Mouse (Mus musculus) embryonic facial prominence, embryonic 11.5 days (tissue): ENCODE data around the gene Mst1r. TPM values are rescaled to one million over a fixed set of nuclear protein-coding genes. Genes with fewer than 3 reads are reported as not detected.

Source experiments
- ATAC-seq: fragments of 200-750 bp; cut with Nextera tagmentation; replicated peaks from 2 replicates; pipeline ENCODE4 v1.8.0; 2017; ENCODE audit warnings: low read depth; ENCODE audit not compliant: insufficient number of reproducible peaks, low FRiP score, low TSS enrichment
- DNase-seq: peaks from one replicate; pipeline ENCODE4 v3.0.0-alpha.2; 2015; ENCODE audit warnings: low spot score
- H3K27ac ChIP-seq: fragments of 300-500 bp; sonication (generic); replicated peaks from 2 replicates; pipeline ENCODE4 v1.5.1; 2014; ENCODE audit warnings: mild to moderate bottlenecking, low read depth, low read length, control low read depth
- H3K27me3 ChIP-seq: fragments of 300-500 bp; sonication (generic); 2 replicates; pipeline ENCODE4 v1.6.1; 2014; ENCODE audit warnings: mild to moderate bottlenecking, low read length, moderate library complexity, mixed read lengths; ENCODE audit not compliant: control insufficient read depth, insufficient read depth
- H3K36me3 ChIP-seq: fragments of 300-500 bp; sonication (generic); replicated peaks from 2 replicates; pipeline ENCODE4 v1.6.1; 2014; ENCODE audit warnings: low read depth, mild to moderate bottlenecking, low read length, moderate library complexity, mixed read lengths; ENCODE audit not compliant: control insufficient read depth, insufficient read depth
- H3K4me1 ChIP-seq: fragments of 300-500 bp; sonication (generic); 2 replicates; pipeline ENCODE4 v1.6.1; 2014; ENCODE audit warnings: low read length, mixed read lengths; ENCODE audit not compliant: control insufficient read depth, insufficient read depth
- H3K4me2 ChIP-seq: fragments of 300-500 bp; sonication (generic); 2 replicates; pipeline ENCODE4 v1.6.1; 2014; ENCODE audit warnings: low read depth, mild to moderate bottlenecking, control low read depth, low read length, moderate library complexity
- H3K4me3 ChIP-seq: fragments of 300-500 bp; sonication (generic); 2 replicates; pipeline ENCODE4 v1.5.1; 2014; ENCODE audit warnings: low read depth, low read length, control low read depth
- H3K9ac ChIP-seq: fragments of 300-500 bp; sonication (generic); replicated peaks from 2 replicates; pipeline ENCODE4 v1.6.1; 2014; ENCODE audit warnings: mild to moderate bottlenecking, control low read depth, low read length
- H3K9me3 ChIP-seq: fragments of 300-500 bp; sonication (generic); replicated peaks from 2 replicates; pipeline ENCODE4 v1.6.1; 2016; ENCODE audit warnings: mild to moderate bottlenecking, low read length, inconsistent platforms, mixed read lengths; ENCODE audit not compliant: control insufficient read depth
- WGBS: fragments of 180-500 bp; shearing (Covaris S2); extraction: QIAGEN DNeasy Blood & Tissue Kit; methylation state at CpG from one replicate; pipeline ENCODE4 v1.1.7; 2014; 5-methylcytosine and 5-hydroxymethylcytosine counted together
- polyA plus RNA-seq: library from polyadenylated mRNA; unstranded; fragments of >200 nt; fragmentation: Nextera tagmentation; extraction: Ambion mirVana; gene quantifications from 2 replicates; pipeline ENCODE4 v1.2.1, GENCODE M21; 2014

Mst1r gene
- polyA plus RNA-seq, 1 experiment from 2014 or later = 0.49 TPM

GRCm38 (mm10) chr9:107919441-107919840 lies 12.8 kb downstream of the Mst1r start:
- Histone ChIP-seq H3K27ac (no peak overlapping the region), H3K4me3 (no peak overlapping the region), H3K27me3 (no peaks in the 10 kb centered on the region), H3K9ac (no peak overlapping the region), H3K36me3 (no peaks in the 10 kb centered on the region), H3K4me1 (peaks cover 2% of the 10 kb centered on the region; the same call in 1 of the 2 replicates), H3K9me3 (no peaks in the 10 kb centered on the region), H3K4me2 (no peak overlapping the region)
- ATAC-seq = no peak
- no peak for DNase-seq
- WGBS = 83% methylated on average over 5 of the region's 5 CpGs

- H3K9me3 ChIP-seq = no peaks in the 10 kb centered on the region
- no peaks in the 10 kb centered on the region for H3K27me3 ChIP-seq
- no peak overlapping the region for H3K4me2 ChIP-seq
- peaks cover 2% of the 10 kb centered on the region; the same call in 1 of the 2 replicates for H3K4me1 ChIP-seq
- H3K27ac ChIP-seq = no peak overlapping the region
- WGBS = 35% methylated on average over 7 of the region's 7 CpGs
- H3K4me3 ChIP-seq = no peak overlapping the region
- ATAC-seq (no peak), DNase-seq (peak; percentile 41)
- H3K36me3 ChIP-seq = no peaks in the 10 kb centered on the region
- no peak overlapping the region for H3K9ac ChIP-seq
These were observed 16.3 kb downstream of the Mst1r start for GRCm38 (mm10) chr9:107923021-107923420.

GRCm38 (mm10) chr9:107923956-107924355 lies 17.3 kb downstream of the Mst1r start:
- Histone ChIP-seq H3K4me2 (no peak overlapping the region), H3K36me3 (no peaks in the 10 kb centered on the region), H3K27ac (no peak overlapping the region), H3K27me3 (no peaks in the 10 kb centered on the region), H3K9ac (no peak overlapping the region), H3K9me3 (no peaks in the 10 kb centered on the region), H3K4me3 (no peak overlapping the region), H3K4me1 (no peaks in the 10 kb centered on the region)
- WGBS = 51% methylated on average over 6 of the region's 6 CpGs
- no peak for ATAC-seq
- no peak for DNase-seq

- no peak overlapping the region for H3K9ac ChIP-seq
- DNase-seq = no peak
These were observed 18.6 kb downstream of the Mst1r start for GRCm38 (mm10) chr9:107925251-107925650.

GRCm38 (mm10) chr9:107926920-107927420 lies 20.3 kb downstream of the Mst1r start:
- H3K27ac ChIP-seq = no peak overlapping the region
- no peaks in the 10 kb centered on the region for H3K9me3 ChIP-seq
- H3K4me2 ChIP-seq = no peak overlapping the region
- WGBS = 42% methylated on average over 9 of the region's 9 CpGs
- no peak overlapping the region for H3K9ac ChIP-seq
- H3K27me3 ChIP-seq = no peaks in the 10 kb centered on the region
- H3K36me3 ChIP-seq = no peaks in the 10 kb centered on the region
- ATAC-seq (no peak), DNase-seq (no peak)
- no peaks in the 10 kb centered on the region for H3K4me1 ChIP-seq
- no peak overlapping the region for H3K4me3 ChIP-seq

More at GRCm38 (mm10) chr9:107925251-107925650, 18.6 kb downstream of the Mst1r start:
- no peak overlapping the region for H3K27ac ChIP-seq
- H3K36me3 ChIP-seq = no peaks in the 10 kb centered on the region
- no peaks in the 10 kb centered on the region for H3K9me3 ChIP-seq
- WGBS = 35% methylated on average over 3 of the region's 3 CpGs
- no peaks in the 10 kb centered on the region for H3K4me1 ChIP-seq
- no peak for ATAC-seq
- no peaks in the 10 kb centered on the region for H3K27me3 ChIP-seq
- H3K4me2 ChIP-seq = no peak overlapping the region
- no peak overlapping the region for H3K4me3 ChIP-seq

- Histone ChIP-seq H3K36me3 (no peaks in the 10 kb centered on the region), H3K27me3 (no peaks in the 10 kb centered on the region), H3K4me1 (no peaks in the 10 kb centered on the region), H3K4me3 (no peak overlapping the region), H3K4me2 (no peak overlapping the region), H3K27ac (no peak overlapping the region), H3K9ac (no peak overlapping the region), H3K9me3 (no peaks in the 10 kb centered on the region)
- DNase-seq (no peak), ATAC-seq (no peak)
- WGBS = 68% methylated on average over 5 of the region's 5 CpGs
These were observed 21.1 kb downstream of the Mst1r start for GRCm38 (mm10) chr9:107927749-107928148.

GRCm38 (mm10) chr9:107928169-107928568 lies 21.5 kb downstream of the Mst1r start, which contains the start of gene Actl11:
Gene Actl11, plus strand, starts transcription at chr9:107928469.
- Histone ChIP-seq H3K9ac (no peak within 1 kb of the TSS), H3K27ac (no peak within 1 kb of the TSS), H3K4me2 (no peak within 1 kb of the TSS), H3K4me1 (no peaks in the 10 kb centered on the region), H3K9me3 (no peaks in the 10 kb centered on the region), H3K4me3 (no peak within 1 kb of the TSS), H3K36me3 (no peaks in the 10 kb centered on the region), H3K27me3 (no peaks in the 10 kb centered on the region)
- DNase-seq = no peak
- ATAC-seq = no peak
- WGBS = 74% methylated on average over 3 of the region's 3 CpGs

- Histone ChIP-seq H3K9me3 (no peaks in the 10 kb centered on the region), H3K27me3 (no peaks in the 10 kb centered on the region; the same call in 1 of the 2 replicates), H3K9ac (no peak overlapping the region), H3K36me3 (no peaks in the 10 kb centered on the region), H3K4me2 (no peak overlapping the region), H3K4me3 (no peak overlapping the region), H3K27ac (no peak overlapping the region), H3K4me1 (peaks cover 2% of the 10 kb centered on the region; the same call in 1 of the 2 replicates)
- ATAC-seq (no peak), DNase-seq (peak; percentile 18)
- 56% methylated on average over 4 of the region's 4 CpGs for WGBS
These were observed 25.5 kb downstream of the Mst1r start for GRCm38 (mm10) chr9:107932221-107932620.
